Mouse (Mus musculus) MEL (cell line): ENCODE measurements around the gene Atp1a1.

ENCODE experiments used
- HCFC1 ChIP-seq: IDR thresholded peaks from 2 replicates; pipeline ENCODE4 v1.6.1; 2012; ENCODE audit warnings: low read depth, mild to moderate bottlenecking, inconsistent platforms, low read length, improper control_type of control experiment, moderate library complexity
- USF2 ChIP-seq, 2 experiments: IDR thresholded peaks; 2 replicates each; pipeline ENCODE4 v1.6.1; 2011 to 2012; ENCODE audit warnings: improper control_type of control experiment in 2 of 2, low read length in 2 of 2, borderline replicate concordance in 1 of 2, inconsistent platforms in 1 of 2, low read depth in 1 of 2, mild to moderate bottlenecking in 1 of 2; ENCODE audit not compliant: insufficient read depth in 1 of 2

GRCm38 (mm10) chr3:101544116-101544515, 60.4 kb downstream of the Atp1a1 start:
- TF ChIP-seq USF2 (IDR thresholded peaks at IDR 0.05; ENCODE audit: borderline replicate concordance in 1 of 2, insufficient read depth in 1 of 2, low read depth in 1 of 2, low read length in 2 of 2) (no peak), HCFC1 (no peak)
